Mouse (Mus musculus) G1E (cell line): ENCODE data around the gene Olfr1410. TPM values are rescaled to one million over a fixed set of nuclear protein-coding genes. Genes with fewer than 3 reads are reported as not detected.

Experiments used
- ATAC-seq: 2 replicates; pipeline ENCODE4 v1.8.0; 2016; ENCODE audit warnings: mild to moderate bottlenecking; ENCODE audit not compliant: insufficient number of reproducible peaks, poor library complexity, low FRiP score, severe bottlenecking; ENCODE audit errors: extremely low read depth
- DNase-seq: peaks from one replicate; pipeline ENCODE4 v3.0.0; 2012; ENCODE audit warnings: low spot score
- H3K27me3 ChIP-seq: 2 replicates; pipeline ENCODE4 v1.6.1; 2012; ENCODE audit warnings: mild to moderate bottlenecking, low read length, inconsistent platforms; ENCODE audit not compliant: insufficient read depth
- H3K36me3 ChIP-seq: replicated peaks from 2 replicates; pipeline ENCODE3; 2012; ENCODE audit warnings: mild to moderate bottlenecking, inconsistent platforms
- H3K4me1 ChIP-seq: 2 replicates; pipeline ENCODE4 v1.6.1; 2012; ENCODE audit warnings: low read depth, low read length, inconsistent platforms, mixed read lengths; ENCODE audit not compliant: insufficient read depth
- H3K4me3 ChIP-seq: 2 replicates; pipeline ENCODE4 v1.5.1; 2012; ENCODE audit warnings: low read depth, mild to moderate bottlenecking, inconsistent platforms, low read length, moderate library complexity, mixed read lengths
- H3K9me3 ChIP-seq: replicated peaks from 2 replicates; pipeline ENCODE4 v1.6.1; 2012; ENCODE audit warnings: inconsistent platforms
- CTCF ChIP-seq: IDR thresholded peaks from 2 replicates; pipeline ENCODE4 v1.5.1; 2012; ENCODE audit warnings: low read depth, low read length, inconsistent platforms, mixed read lengths
- GATA1 ChIP-seq: IDR thresholded peaks from 2 replicates; pipeline ENCODE4 v1.6.1; 2012; ENCODE audit warnings: borderline replicate concordance, low read length, inconsistent platforms, mixed read lengths
- GATA2 ChIP-seq: IDR thresholded peaks from 2 replicates; pipeline ENCODE4 v1.6.1; 2012; ENCODE audit warnings: low read depth, low read length, inconsistent platforms, borderline replicate concordance
- POLR2AphosphoS5 ChIP-seq: IDR thresholded peaks from 2 replicates; pipeline ENCODE4 v1.6.1; 2012; ENCODE audit warnings: low read depth, low read length, inconsistent platforms; ENCODE audit not compliant: insufficient replicate concordance
- TAL1 ChIP-seq: conservative IDR thresholded peaks from 2 replicates; pipeline ENCODE4 v1.6.1; 2012; ENCODE audit warnings: low read depth, low read length, inconsistent platforms, mixed read lengths
- polyA plus RNA-seq: library from polyadenylated mRNA; stranded (reverse); fragments of >175 nt; gene quantifications from 2 replicates; pipeline ENCODE4 v1.2.3, GENCODE M21; 2012
- total RNA-seq, 2 experiments: library from RNA; stranded (forward) in 1 of 2; stranded (reverse) in 1 of 2; fragments of 200-1000 nt in 1 of 2; fragments of >200 nt in 1 of 2; fragmentation: Nextera tagmentation in 1 of 2; gene quantifications; 2 replicates each; pipeline ENCODE4 v1.2.3; 2014 to 2017

The Olfr1410 gene
- total and polyA plus RNA-seq, 3 experiments: 0.22 TPM; not detected in 2

DNA sequence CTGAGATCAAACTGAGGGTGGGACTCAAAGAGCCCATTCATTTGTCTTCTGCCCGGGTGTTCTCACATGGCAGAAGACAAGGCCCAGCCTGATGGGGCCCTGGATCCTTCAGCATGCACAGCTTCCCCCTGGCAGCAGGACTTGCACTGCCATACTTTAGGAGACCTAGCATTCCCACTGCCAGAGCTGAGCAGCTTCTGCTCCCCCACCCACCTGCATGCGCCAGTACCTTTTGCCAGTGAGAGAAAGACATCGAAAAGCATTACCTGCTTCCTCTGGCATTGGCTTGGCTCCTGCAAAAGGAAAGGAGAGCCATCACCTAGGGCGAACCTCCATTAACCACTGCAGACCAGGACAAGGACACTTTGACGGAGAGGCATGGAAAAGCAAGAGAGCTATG is 39.3 kb downstream of the Olfr1410 start:
- DNase-seq: no peak
- Histone ChIP-seq H3K4me1 (peaks cover 47% of the 10 kb centered on the region), H3K27me3 (peaks cover 24% of the 10 kb centered on the region), H3K4me3 (no peak overlapping the region), H3K9me3 (no peaks in the 10 kb centered on the region), H3K36me3 (peaks cover 8% of the 10 kb centered on the region)
- TF ChIP-seq CTCF: no peak
- TF ChIP-seq POLR2AphosphoS5: no peak
- TF ChIP-seq GATA1: no peak
- no peak for TF ChIP-seq TAL1
- TF ChIP-seq GATA2: no peak
- ATAC-seq: no peak

DNA sequence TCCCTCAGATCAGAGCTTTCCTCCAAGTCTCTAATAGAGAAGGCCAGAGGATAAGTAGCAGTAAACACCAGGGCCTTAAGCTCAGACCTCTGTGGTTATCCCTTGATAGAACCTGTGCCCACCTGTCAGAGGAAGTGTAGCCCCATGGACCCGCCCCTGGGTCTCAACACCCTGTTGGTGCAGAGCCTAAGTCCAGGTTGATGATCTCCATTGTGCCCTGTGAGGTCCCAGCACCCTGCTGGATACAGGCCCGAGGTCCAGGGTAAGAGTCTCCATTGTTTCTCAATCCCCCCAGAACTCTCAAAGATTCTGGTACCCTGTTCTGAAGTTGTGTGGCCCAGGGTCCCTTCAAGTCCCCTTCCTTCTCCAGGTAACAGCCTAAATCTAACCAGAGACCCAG is 40.5 kb downstream of the Olfr1410 start:
- no peak overlapping the region for H3K4me3 ChIP-seq
- peaks cover 35% of the 10 kb centered on the region for H3K4me1 ChIP-seq
- no peaks in the 10 kb centered on the region for H3K36me3 ChIP-seq
- DNase-seq (no peak), ATAC-seq (no peak)
- TF ChIP-seq TAL1 (no peak), GATA1 (no peak), CTCF (no peak), POLR2AphosphoS5 (no peak), GATA2 (no peak)
- H3K27me3 ChIP-seq: peaks cover 32% of the 10 kb centered on the region
- no peaks in the 10 kb centered on the region for H3K9me3 ChIP-seq

DNA sequence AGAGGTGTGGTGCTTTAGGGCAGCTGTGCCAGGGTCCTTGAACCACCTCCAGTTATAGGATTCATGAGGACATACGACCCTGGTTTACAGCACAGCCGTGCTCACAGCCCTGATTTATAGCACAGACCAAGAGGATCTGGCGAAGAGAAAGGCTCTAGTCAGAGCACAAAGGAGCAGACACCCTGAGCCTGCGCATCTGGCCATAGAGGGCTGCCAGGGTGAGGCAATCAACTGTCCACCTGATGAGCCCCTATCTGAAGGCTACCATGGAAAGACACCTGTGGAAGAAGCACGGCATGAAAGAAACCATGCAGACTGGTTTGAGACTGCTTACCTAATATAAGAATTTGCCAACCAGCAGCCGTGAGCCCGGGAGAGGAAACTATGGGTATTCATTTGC is 41.0 kb downstream of the Olfr1410 start:
- H3K36me3 ChIP-seq: no peaks in the 10 kb centered on the region
- TF ChIP-seq POLR2AphosphoS5 (no peak), GATA2 (no peak), TAL1 (no peak), GATA1 (no peak), CTCF (no peak)
- peaks cover 31% of the 10 kb centered on the region for H3K4me1 ChIP-seq
- H3K9me3 ChIP-seq: no peaks in the 10 kb centered on the region
- no peak overlapping the region for H3K4me3 ChIP-seq
- peaks cover 37% of the 10 kb centered on the region for H3K27me3 ChIP-seq
- ATAC-seq (no peak), DNase-seq (no peak)

DNA sequence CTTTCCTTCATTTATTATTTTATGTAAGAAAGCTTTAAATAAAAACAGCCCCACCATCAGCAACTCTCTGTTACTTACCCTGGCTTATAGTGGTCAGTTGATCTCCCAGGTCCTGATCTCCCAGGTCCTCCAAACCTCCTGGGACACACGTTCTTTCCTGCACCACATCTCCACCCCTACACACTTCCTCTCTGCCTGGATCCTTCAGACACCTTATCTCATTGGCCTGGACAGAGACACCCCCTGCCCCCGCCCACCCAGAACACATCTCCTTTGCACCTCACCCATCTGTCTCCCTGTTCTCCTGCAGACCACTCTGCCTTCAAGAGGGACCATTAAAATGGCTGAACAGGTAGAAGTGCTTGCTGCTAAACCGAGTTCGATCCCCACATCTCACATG is 41.4 kb downstream of the Olfr1410 start:
- Histone ChIP-seq H3K36me3 (no peaks in the 10 kb centered on the region), H3K4me3 (no peak overlapping the region), H3K4me1 (peaks cover 30% of the 10 kb centered on the region), H3K27me3 (peaks cover 41% of the 10 kb centered on the region), H3K9me3 (no peaks in the 10 kb centered on the region)
- no peak for ATAC-seq
- no peak for TF ChIP-seq TAL1
- no peak for TF ChIP-seq GATA2
- TF ChIP-seq GATA1: no peak
- TF ChIP-seq CTCF: no peak
- TF ChIP-seq POLR2AphosphoS5: no peak
- no peak for DNase-seq

DNA sequence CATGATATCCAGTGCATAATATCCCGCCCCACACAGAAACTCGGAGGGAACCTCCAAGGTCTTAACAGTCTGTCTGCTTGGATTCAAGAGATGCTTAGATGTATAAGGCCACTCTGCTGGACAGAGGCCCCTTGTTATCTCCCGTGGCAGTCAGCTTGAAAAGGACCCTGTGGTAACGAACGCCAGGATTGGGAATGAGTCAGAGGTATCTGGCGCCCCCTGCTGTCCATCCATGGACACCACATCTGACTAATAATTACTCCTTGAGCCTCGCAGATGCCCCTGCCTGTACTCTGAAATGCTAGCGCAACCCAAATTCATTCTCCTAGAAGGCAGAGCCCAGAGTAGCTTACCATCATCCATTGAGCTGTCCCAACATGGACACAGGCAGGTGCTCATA is 42.2 kb downstream of the Olfr1410 start:
- H3K4me1 ChIP-seq: peaks cover 22% of the 10 kb centered on the region
- peaks cover 43% of the 10 kb centered on the region for H3K27me3 ChIP-seq
- ATAC-seq: no peak; the same call in 1 of the 2 replicates
- peak; percentile 86 for TF ChIP-seq CTCF
- no peak for TF ChIP-seq GATA2
- TF ChIP-seq GATA1: no peak
- no peak for TF ChIP-seq TAL1
- H3K9me3 ChIP-seq: no peaks in the 10 kb centered on the region
- peak; percentile 60 for DNase-seq
- H3K4me3 ChIP-seq: no peak overlapping the region
- no peaks in the 10 kb centered on the region for H3K36me3 ChIP-seq

DNA sequence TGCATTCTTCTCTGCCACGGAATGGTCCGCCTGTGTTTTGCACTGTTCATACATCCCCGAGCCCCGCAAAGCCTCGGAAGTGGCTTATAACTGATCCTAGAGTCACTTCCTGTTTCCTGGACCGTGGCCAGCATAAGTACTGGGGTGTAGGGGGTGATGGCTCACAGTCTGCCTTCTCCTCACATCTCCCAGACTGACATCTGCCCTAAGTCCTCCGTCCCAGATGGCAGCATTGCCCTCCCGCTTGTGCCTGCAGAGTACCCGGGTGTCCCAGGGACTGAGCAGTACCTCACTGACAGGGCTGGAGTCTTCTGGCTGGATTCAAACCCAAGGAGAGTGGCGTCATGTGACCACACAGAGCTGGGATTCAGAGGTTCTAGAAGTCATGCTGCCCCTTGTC is 42.6 kb downstream of the Olfr1410 start:
- ATAC-seq: no peak; the same call in 1 of the 2 replicates
- TF ChIP-seq CTCF (no peak), TAL1 (no peak), POLR2AphosphoS5 (no peak), GATA2 (no peak), GATA1 (no peak)
- peaks cover 43% of the 10 kb centered on the region for H3K27me3 ChIP-seq
- peaks cover 19% of the 10 kb centered on the region for H3K4me1 ChIP-seq
- no peaks in the 10 kb centered on the region for H3K36me3 ChIP-seq
- H3K9me3 ChIP-seq: no peaks in the 10 kb centered on the region
- no peak for DNase-seq
- no peak overlapping the region for H3K4me3 ChIP-seq

DNA sequence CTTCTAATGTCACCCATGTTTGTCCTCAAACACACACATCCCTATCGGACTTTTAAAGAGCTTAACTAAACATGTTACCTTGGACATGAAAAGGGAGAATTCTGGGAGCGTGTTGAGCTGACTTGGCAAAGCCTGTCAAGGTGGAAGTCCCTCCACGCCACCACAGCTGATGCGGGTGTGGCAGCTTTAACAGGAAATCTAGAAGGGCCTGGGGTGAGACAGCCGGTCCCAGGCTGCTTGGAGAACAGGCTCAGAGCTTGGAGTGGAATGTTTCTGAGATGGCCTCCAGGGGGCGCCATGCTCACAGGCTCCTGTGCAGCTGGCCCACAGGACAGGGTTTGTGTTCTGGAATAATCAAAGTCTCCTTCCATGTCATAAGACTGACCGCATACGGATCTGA is 43.1 kb downstream of the Olfr1410 start, which contains the start of gene Otos:
Otos (minus strand) TSS at position 169 of the 400 bp plus-strand sequence.
- DNase-seq (peak; percentile 42), ATAC-seq (peak; percentile 41; the same call in 1 of the 2 replicates)
- H3K27me3 ChIP-seq: peaks cover 43% of the 10 kb centered on the region
- no peak within 1 kb of the TSS for H3K4me3 ChIP-seq
- no peaks in the 10 kb centered on the region for H3K36me3 ChIP-seq
- peak; percentile 60 for TF ChIP-seq CTCF
- TF ChIP-seq TAL1: no peak
- H3K4me1 ChIP-seq: peaks cover 14% of the 10 kb centered on the region
- H3K9me3 ChIP-seq: no peaks in the 10 kb centered on the region
